Mouse (Mus musculus) kidney, postnatal 14 days (tissue): ENCODE measurements at regions not wholly inside any gene's neighbourhood (a gene's known extent, or its start where the extent isn't known, plus 50 kb on each side); places are given as distances from the start of the nearest gene placed in this dataset.

ENCODE experiments used
- DNase-seq: peaks from one replicate; pipeline ENCODE4 v3.0.0; 2022; ENCODE audit warnings: mixed read lengths

- peak; percentile 74 for DNase-seq
Observed at GRCm38 (mm10) chr3:121104571-121105407, 66.7 kb downstream of the Rwdd3 start.

DNA sequence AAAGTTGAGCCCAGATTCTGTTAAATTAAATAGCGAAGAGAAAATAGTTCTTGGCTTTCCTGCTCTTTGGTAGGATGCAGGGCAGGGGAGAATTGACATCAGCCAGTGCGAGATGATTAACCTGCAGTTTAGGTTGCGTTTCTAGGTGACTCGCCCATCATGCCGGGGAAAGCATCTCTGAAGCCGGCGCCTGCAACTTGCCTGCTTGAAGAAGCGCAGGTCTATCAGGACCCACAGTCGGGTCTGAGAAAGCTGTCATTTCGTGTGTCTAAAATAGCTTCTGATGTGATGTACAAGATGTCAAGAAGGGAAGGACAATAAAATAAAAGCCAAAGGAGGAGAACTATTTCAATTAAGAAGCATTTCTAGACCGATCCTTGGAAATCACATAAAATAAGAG lies 68.6 kb downstream of the Rwdd3 start:
- no peak for DNase-seq

DNA sequence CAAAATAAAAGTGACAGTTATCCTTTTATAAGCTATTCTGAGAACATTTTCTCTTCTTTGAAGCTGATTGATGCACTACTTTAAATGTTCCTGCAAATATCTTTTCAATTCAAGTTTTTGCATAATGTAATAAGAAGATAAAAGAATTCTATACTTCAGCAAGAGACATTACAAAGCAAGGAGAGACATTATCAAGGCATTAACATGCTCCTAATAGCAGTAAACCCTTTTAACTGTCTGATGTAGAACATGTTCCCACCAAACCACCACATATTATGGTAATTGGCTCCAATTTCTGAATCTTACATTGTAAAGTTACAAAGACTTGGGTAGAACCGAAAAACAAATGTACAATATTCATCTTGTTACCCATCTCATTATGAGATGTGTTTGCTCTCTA lies 69.4 kb downstream of the Rwdd3 start:
- no peak for DNase-seq

DNA sequence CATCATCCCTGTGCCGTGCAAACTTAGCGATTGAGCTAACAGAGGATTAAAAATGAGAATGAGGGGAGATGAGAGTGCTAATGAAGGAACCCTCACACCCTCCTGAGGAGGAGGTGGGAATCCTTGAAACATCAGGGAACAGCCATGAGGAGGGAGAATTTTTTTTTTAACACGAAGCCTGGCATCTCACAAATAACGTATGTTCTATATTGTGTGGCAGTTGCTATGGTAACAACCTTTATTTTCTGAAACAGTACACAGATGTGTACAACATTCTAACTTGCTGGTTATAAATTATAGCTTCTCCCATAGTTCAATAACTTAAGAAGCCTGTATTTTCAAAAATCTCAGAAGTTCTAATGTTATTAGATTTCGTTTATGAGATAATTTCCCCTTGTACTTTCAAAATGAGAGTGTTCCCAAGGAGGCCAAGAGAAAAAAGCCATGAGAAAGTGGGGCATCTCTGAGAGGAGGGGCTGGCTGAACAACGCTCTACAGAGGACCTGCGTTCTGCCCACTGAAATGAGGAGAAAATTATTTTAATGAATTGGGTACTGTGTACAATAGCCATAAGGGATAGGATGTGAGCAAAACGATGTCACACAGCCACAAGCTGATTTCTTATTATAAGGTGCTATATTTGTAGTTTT lies 71.2 kb downstream of the Rwdd3 start:
- no peak for DNase-seq

- peak; percentile 25 for DNase-seq
Observed at GRCm38 (mm10) chr3:121093509-121093908, 78.0 kb downstream of the Rwdd3 start.

- DNase-seq: no peak
Observed at GRCm38 (mm10) chr3:121088724-121089123, 82.8 kb downstream of the Rwdd3 start.

DNA sequence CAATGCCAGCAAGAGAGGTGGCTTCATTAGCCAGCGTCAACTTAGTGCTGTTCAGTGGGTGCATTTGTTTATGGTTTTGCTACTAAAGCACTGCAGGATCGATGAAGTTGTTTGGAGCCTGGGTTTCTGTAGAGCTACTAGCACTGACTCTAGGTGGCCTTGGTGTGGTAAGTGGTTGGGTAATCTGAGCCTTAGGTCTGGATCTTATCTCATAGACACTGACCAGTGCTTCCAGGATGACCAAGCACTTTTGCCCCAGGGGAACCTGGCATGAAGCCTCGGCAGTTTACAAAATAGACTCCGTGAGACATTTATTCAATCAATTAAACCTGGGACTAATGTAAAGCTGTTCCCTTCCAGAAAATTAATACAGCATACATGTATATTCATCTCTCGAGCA lies 102.8 kb downstream of the Rwdd3 start:
- DNase-seq: no peak

DNA sequence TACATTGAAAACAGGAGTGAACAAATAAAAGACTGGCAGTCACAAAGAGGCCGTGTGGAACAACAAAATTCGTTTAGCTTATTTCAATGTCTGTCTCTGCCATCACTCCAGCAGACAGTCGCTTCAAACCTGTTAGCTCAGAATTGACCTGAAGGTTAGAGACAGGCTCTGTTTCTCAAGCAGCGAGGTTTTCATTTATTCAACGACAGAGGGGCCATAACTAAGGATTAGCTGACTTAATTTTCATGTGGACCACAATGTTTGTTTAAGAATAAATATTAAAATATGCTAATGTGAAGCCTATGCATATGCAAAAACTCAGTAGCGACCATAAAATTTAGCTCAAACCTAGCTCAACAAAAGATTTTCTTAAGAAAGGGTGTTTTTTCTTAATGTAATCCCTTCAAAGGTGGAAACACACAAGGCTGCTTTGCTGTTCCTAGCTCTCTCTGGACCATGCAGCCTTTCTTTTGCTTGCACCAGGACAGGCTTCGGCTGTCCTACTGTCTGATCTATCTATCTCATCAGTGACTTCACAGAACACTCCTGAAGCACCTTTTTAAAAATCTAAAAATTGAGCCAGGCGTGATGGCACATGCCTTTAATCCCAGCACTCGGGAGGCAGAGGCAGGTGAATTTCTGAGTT lies 135.5 kb downstream of the Rwdd3 start:
- no peak for DNase-seq

GRCm38 (mm10) chr3:121025546-121026157 lies 145.8 kb downstream of the Rwdd3 start:
- DNase-seq: no peak

GRCm38 (mm10) chr3:121024810-121025209 lies 146.7 kb downstream of the Rwdd3 start:
- no peak for DNase-seq

DNA sequence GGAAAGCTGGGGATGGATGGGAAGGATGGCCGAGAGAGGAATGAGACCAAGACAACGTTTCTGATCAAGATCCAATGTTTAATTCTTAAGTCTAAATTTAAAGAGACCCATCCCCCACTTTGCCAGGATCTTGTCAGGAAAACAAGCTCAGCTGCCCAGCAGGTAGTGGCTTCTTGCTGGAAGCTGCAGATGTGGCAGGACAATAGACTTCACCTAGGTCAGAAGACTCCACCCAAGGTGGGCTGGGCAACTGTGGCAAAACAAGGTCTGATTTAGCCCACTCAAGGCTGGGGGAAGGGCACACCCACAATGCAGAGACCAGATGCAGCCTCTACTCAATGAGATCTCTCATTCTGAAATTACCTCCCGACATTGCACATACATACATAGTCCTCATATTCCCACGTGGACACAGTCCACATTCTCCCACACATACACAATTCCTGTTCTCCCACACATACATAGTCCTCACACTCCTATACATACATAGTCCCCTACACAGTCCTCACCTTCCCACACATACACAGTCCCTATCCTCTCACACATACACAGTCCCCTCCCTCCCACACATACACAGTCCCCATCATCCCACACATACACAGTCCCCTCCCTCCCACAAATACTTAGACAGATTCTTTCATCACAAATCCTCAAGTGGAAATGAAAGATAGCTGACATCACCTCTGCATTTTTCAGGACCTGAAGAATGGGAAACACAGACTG lies 150.2 kb downstream of the Rwdd3 start:
- no peak for DNase-seq

- no peak for DNase-seq
Observed at GRCm38 (mm10) chr3:121009223-121009622, 162.3 kb downstream of the Rwdd3 start.

DNA sequence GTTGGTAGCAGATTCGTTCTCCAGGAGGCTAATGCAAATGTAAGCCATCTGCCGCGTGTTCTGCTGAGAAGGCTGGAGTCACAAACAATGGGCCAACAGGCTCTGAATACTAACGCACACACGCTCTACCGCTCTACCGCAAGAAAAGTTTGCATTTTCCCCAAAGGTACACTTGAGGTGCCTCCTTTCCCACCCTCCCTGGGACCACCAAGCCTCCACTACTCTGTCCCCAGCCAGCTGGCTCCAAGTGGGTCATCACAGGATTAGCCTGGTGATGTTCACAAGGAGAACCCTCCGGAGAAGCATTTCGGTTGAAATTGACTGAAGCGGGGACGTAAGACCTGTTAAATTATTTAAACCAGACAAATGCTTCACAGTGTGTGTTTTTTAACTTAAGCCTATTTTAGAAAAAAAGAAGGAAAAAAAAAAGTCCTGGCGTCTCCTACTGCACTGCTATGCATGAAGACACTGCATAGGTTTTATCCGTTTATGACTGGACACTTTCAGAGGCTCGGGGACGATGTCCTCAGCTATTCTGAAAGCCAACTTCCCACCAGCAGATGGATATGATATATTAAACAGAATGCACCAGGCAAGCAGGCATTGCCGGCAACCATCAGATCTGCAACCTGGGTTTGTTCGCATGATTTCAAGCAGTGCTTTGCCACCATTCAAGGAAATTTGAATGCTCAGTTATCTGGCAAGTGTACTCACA lies 187.8 kb downstream of the Rwdd3 start:
- DNase-seq: no peak

DNA sequence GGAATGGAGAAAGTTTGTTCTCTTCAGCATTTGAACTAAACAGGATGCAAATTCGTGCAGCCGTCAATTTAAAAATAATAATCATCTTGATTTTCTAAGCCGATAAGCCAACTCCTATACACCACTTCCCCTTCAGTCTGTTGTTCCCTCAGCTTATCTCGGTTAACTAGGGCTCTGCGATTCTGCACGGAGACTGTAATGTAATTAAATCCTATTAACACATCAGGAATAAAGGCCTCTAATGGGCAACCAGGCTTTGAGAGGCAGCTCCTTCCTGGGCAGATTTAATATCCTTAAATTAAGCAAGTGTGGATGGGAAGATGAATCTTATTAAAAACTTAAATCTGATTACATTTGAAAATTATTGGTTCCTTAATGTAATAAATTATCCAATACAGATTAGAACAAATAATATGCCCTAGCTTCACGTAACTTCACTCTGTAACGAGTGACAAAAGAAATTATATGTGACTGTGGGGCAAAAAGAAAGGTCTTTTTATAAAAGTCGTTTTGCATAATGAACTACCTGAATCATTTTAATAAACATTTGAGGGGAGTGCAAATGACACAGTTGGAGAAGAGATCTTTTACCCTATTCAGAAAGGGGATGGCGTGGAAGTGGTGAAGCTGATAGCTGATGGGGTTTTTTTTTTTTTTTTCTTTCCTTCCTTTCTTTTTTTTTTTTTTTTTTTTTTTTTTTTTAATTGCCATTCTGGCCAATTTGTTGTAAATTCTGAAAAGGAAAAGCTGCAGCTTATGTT lies 188.5 kb downstream of the Rwdd3 start:
- DNase-seq: no peak

DNA sequence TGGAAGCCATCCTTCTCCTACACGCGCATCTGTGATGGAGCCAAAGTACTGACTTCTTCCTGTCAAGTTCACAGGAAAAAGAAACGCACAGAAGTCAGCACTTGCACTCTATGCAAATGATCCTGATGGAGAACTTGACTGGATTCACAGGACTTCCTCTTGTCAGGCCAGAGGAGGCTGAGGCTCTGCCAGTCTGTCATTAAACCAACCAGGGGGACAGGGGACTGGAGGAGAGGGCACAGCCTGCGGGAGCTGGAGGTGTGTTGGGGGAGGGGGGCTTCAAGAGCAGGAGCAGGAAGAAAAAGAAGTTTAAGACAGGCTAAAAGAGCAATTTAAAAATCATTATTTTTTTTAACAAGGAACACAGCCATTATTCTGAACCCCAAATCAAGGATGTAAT lies 189.3 kb downstream of the Rwdd3 start:
- no peak for DNase-seq

GRCm38 (mm10) chr3:120970746-120971466 lies 200.6 kb downstream of the Rwdd3 start:
- DNase-seq: no peak

GRCm38 (mm10) chr3:120946906-120947305 lies 224.6 kb downstream of the Rwdd3 start:
- no peak for DNase-seq

DNA sequence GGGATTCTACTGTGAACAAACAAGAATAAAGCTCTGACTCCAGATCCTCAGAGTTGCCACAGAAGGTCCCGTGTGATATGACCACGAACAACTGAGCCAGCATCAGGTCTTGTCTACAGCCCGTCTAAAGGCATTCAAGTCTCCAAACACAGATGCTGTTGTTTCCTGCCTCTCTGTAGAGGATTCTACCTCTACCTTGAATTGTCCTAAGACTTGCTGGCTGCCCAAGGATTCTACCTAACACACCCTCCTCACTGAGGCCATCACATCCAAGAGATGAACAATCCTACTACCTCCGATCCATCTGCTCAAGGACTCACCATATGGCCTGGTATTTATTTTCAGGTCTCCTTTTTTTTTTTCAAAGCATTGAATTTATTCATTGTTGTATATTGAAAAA lies 237.1 kb downstream of the Rwdd3 start:
- DNase-seq: no peak

DNA sequence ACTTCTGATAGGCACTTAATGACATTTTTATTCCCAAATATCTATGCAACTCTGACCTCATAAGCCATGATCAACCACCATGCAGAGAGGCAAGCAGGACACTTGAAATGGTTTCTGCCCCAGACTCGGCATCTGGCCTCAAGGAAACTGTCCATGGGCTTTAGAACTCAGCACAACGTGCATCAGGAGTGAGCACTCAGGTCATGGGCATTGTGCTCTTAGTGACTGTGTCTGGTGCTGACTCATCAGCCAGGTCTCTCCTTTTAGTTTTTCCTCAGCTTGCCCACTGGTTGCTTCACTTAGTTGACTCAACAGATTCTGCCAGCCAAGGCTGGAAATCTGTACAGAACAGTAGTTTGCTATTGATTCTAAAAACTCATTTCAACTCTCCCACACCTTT lies 251.1 kb downstream of the Rwdd3 start:
- no peak for DNase-seq

DNA sequence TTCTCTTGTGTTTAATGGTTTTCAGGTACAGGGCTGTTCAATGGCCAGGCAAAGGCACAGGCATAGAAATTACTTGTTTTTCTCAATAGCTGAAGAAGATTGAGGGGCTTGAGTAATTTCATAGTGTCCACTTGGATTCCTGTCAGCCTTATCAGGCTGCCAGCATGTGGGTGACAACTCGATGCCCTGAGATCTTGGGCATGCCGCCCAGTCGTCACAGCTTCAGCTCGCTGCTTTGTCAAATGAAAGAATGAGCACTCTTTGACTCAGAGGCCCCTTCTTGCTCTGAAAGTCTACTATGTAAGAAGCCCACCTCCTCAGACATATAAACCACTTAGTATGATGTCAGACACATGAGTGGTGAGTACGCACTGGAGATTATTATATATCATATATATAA lies 272.6 kb downstream of the Rwdd3 start:
- DNase-seq: no peak

GRCm38 (mm10) chr3:120898258-120898657 lies 273.2 kb downstream of the Rwdd3 start:
- DNase-seq: no peak
